Mouse (Mus musculus) spleen, adult 18-20 months (tissue): Measurements from ENCODE around the gene Asf1a.
"Not testable (repeated sequence)": the region's sequence is repeated elsewhere in the genome, so short reads cannot be mapped to it uniquely, and the experiment has no call there.

ENCODE experiments used
- DNase-seq, 2 experiments: peaks; one replicate each; pipeline ENCODE4 v3.0.0; 2022; ENCODE audit warnings: mixed read lengths in 2 of 2

The Asf1a gene

DNA sequence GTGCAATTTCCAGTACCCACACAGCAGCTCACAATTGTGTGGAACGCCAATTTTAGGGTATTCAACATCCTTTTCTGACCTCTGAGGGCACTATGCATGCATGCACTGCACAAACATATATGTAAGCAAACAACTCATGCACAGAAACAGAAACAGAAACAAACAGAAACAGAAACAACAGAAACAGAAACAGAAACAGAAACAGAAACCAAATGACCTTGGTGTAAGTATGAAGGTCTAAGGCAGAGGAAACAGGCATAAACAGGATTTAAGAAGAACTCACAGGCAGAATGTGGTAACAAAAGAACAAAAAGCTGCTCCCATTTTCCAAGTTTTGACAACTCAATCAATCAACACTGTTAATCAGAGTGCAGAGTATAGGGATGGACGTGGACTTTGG, 54.1 kb downstream of the Asf1a start:
- DNase-seq, result no peak

DNA sequence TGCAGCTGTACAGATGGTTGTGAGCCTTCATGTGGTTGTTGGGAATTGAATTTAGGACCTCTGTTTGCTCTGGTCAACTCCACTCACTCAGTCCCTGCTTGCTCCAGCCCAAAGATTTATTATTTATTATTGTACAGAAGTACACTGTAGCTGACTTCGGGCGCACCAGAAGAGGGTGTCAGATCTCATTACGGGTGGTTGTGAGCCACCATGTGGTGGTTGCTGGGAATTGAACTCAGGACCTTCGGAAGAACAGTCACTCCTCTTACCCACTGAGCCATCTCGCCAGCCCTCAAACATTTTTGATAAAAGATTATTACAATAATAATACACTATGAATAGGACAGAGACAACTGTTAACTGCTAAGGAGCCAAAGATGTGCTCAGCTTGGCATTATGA, 57.7 kb downstream of the Asf1a start:
- DNase-seq, result not testable (repeated sequence)
